Mouse (Mus musculus): ENCODE results near the gene Nsmf.

Gene Nsmf

DNA sequence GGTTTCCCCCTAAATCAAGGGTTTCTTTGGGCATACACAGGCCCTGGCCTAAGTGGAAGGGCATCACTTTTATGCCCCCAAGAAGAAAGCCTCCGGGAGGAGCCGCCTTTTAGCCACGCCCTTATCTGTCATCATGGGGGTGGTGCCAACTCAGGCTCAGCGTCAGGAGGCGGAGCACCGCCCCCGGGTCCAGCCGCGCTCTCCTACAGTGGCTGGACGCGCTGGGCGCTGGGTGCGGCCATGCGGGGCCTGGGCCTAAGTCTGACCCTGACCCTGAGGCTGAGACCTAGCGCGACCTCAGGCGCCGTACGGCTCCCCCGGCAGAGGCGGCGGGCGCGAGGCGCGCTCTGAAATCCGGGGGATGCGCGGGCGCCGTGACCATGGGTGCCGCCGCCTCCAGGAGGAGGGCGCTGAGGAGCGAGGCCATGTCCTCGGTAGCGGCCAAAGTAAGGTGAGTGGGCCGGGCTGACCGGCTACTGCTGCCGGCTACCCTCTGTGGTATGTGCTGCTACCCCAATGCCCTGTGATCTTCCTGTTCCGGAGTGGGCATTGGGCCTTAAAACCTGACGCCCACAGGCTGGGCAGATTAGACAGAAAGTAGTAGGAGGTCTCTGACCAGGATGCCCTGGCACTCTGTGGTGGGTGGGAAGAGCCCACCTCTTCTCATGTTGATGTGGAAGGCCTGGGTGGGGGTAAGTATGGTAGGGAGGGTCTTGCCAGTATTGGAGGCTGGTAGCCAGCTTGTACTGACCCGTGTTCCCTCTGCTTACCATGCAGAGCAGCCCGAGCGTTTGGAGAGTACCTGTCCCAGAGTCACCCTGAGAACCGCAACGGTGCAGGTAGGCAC is at the start of gene Nsmf:
TSS of gene Nsmf (plus strand) at position 135 of the 847 bp plus-strand sequence.
- DNase-seq (ENCODE audit: low read depth, low spot score) = peak; percentile 57

- DNase-seq (ENCODE audit: low read depth, low spot score) = no peak
Measured at GRCm38 (mm10) chr2:25006767-25007166, 47.4 kb upstream of the Nsmf start.

GRCm38 (mm10) chr2:25008250-25008649 is 45.9 kb upstream of the Nsmf start:
- DNase-seq (ENCODE audit: low read depth, low spot score) = no peak

GRCm38 (mm10) chr2:25022678-25023077 is 31.5 kb upstream of the Nsmf start:
- peak; percentile 48 for DNase-seq (ENCODE audit: low read depth, low spot score)

- DNase-seq (ENCODE audit: low read depth, low spot score) = peak; percentile 55
Measured at GRCm38 (mm10) chr2:25025109-25025508, 29.0 kb upstream of the Nsmf start.

- DNase-seq (ENCODE audit: low read depth, low spot score) = no peak
Measured at GRCm38 (mm10) chr2:25034994-25035393, 19.2 kb upstream of the Nsmf start.

GRCm38 (mm10) chr2:25040089-25040488 is 14.1 kb upstream of the Nsmf start:
- DNase-seq (ENCODE audit: low read depth, low spot score) = no peak

DNA sequence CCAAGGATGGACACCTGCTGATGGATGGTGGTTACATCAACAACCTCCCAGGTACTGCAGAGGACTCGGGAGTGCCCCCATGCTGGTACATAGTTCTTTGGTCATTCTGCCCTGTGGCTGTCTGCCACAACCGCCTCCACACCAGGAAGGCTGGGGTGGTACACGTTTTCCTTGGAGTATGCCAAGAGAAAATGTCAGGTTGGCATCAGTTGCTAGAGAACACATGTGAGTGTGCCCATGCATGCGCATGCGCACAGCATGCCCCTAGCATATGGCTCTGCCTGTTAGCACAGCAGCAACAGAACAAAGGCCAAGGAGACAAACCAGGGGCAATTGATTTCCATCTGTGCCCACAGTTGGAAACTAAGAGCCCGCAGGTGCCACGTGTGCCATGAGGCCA is 3.2 kb upstream of the Nsmf start:
- no peak for DNase-seq (ENCODE audit: low read depth, low spot score)

GRCm38 (mm10) chr2:25051450-25051849 is 2.7 kb upstream of the Nsmf start:
- DNase-seq (ENCODE audit: low read depth, low spot score) = no peak

DNA sequence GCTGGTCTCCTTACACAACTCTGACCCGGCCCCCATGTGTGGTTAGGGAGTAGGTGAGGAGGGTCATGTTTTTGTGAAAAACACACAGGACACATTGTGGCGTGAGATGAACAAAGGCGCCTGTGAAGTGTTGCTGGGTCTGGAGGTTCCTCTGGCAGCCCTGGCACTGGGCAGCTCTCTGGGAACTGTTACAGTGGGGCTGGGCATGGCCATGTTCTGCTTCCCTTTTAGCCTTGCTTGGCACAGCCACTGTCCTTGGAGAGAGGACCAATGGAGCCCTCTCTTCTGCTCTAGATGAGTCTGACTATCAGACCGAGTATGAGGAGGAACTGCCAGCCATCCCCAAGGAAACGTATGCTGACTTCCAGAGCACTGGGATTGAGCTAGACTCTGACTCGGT is 1.1 kb upstream of the Nsmf start:
- no peak for DNase-seq (ENCODE audit: low read depth, low spot score)

DNA sequence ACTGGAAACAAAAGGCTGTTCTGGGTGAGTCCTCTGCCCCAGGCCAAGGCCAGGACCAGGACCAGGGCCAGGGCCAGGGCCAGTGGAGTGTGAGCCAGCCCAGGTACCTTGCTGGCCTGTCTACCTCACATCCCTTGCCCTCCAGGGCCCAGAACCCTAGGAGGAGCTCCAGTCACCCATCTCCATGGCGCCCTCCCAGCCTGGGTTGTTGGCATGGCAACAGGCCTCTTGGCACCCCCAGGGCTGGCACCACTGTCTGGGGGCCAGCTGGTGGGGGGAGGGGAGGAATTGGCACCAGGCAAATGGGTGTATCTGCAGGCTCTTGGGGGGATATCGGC is 882 bp downstream of the Nsmf start:
- DNase-seq (ENCODE audit: low read depth, low spot score) = no peak

GRCm38 (mm10) chr2:25055409-25056155 is 1.4 kb downstream of the Nsmf start:
- DNase-seq (ENCODE audit: low read depth, low spot score) = peak; percentile 8

- no peak for DNase-seq (ENCODE audit: low read depth, low spot score)
Measured at GRCm38 (mm10) chr2:25058926-25059325, 4.8 kb downstream of the Nsmf start.

DNA sequence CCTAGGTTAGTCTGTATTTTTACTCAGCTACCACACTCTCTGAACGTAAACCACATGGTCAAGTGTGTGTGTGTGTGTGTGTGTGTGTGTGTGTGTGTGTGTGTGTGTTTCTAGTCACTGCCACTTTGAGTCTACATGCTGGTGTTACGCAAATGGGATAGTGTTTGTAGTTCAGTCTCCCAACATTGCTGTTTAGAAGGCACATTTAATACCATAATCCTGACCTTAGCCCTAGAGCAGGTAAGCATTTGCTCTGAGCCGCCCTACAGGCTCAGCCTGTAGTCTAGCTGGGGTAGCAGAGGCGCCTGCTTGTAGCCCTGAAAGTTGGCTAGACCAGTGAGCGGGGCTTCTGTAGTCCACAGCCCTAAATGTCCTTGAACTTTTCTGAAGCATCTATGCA is 9.4 kb downstream of the Nsmf start:
- DNase-seq (ENCODE audit: low read depth, low spot score) = no peak

GRCm38 (mm10) chr2:25064285-25064684 is 10.1 kb downstream of the Nsmf start:
- no peak for DNase-seq (ENCODE audit: low read depth, low spot score)

DNA sequence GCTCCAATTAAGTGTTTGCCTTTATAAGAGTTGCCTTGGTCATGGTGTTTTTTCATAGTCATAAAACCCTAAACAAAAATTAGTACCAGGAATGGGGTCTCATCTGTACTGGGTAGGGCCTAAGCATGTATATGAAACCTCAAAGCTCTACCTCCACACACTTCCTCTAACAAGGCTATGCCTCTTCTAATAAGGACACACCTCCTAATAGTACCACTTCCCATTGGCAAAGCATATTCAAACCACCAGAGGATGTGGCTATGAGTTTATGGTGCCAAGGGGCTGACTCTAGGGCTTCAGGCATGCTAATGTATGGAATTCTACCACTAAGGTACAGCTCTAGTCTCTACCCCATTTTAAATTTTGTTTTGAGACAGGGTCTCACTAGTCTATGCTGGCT is 11.4 kb downstream of the Nsmf start:
- DNase-seq (ENCODE audit: low read depth, low spot score) = no peak

- DNase-seq (ENCODE audit: low read depth, low spot score) = no peak
Measured at GRCm38 (mm10) chr2:25066552-25066951, 12.4 kb downstream of the Nsmf start.

- DNase-seq (ENCODE audit: low read depth, low spot score) = no peak
Measured at GRCm38 (mm10) chr2:25069537-25069936, 15.4 kb downstream of the Nsmf start.

GRCm38 (mm10) chr2:25072398-25072797 is 18.2 kb downstream of the Nsmf start:
- no peak for DNase-seq (ENCODE audit: low read depth, low spot score)

GRCm38 (mm10) chr2:25075506-25075905 is 21.4 kb downstream of the Nsmf start:
- no peak for DNase-seq (ENCODE audit: low read depth, low spot score)

DNA sequence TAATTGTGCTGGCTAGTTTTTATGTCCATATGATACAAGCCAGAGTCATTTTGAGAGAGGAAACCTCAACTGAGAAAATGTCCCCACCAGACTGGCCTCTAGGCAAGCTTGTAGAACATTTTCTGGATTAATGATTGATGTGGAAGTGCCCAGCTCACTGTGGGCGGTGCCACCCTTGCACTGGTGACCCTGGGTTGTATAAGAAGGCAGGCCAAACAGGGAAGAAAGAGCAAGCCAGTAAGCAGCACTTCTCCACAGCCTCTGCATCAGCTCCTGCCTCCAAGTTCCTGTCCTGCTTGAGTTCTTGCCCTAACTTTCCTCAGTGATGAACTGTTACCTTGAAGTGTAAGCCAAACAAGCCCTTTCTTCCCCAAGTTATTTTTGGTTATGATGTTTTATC is 24.8 kb downstream of the Nsmf start:
- no peak for DNase-seq (ENCODE audit: low read depth, low spot score)

GRCm38 (mm10) chr2:25080076-25080475 is 25.9 kb downstream of the Nsmf start, which contains the start of gene Entpd8:
TSS of gene Entpd8 (plus strand) at chr2:25080304.
- DNase-seq (ENCODE audit: low read depth, low spot score) = no peak

DNA sequence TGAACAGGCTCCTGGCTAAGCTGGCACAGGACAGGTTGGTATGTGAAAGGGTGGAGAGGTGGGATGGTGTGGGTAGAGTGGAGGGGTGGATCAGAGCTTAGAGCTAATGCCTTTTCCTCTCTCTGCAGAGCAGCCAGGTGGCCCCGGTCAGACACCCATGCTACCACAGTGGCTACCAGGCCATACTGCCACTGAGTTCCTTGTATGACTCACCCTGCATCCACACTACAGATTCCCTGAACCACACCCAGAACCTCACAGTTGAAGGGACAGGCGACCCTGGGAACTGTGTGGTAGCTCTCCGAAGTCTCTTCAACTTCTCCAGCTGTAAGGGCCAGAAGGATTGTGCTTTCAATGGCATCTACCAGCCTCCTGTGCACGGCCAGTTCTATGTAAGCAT is 29.5 kb downstream of the Nsmf start:
- DNase-seq (ENCODE audit: low read depth, low spot score) = no peak
